Mouse (Mus musculus) hindlimb bud, embryonic 11.5 days (tissue): ENCODE data around the gene Fxyd5.

Experiments
- DNase-seq: peaks from one replicate; pipeline ENCODE4 v3.0.0-alpha.2; 2012; ENCODE audit warnings: low read depth, low spot score; ENCODE audit errors: extremely low spot score

Fxyd5 gene

DNA sequence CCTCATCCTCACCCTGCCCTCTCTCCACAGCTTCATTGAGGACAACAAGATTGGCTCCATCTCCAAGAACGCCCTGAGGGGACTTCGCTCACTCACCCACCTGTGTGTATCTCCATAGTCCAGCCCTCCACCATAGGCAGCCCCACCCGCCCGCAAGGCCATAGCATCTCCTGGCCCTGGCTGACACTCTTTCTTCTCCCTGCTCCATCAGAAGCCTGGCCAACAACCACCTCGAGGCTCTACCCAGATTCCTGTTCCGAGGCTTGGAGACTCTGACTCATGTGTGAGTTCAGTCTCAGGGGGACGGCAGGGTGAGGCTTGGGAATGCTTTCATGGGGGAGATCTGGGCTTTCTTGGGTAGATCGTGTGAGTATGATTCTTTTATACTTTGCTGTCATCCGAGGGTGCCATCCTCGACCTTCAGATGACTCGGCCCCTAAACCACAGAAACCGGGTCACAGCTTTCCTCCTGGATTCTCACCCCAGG is 20.8 kb upstream of the Fxyd5 start:
- no peak for DNase-seq

DNA sequence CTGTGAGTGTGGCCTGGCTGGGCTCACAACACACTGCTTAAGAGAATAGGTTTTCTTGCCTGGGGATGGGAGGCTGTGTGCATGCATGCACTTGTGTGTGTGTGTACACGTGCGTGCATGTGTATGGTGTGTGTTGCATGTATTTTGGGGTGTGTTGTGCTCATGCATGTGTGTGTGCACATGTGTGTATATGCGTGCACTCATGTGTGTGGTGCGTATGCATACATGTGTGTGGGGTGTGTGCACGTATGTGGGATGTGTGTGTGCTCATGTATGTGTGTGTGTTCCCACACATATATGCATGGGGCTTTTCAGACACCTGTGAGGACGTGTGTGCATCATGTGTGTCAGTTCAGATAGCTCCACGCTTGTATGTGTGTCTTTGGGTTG is 18.3 kb upstream of the Fxyd5 start:
- DNase-seq = no peak

DNA sequence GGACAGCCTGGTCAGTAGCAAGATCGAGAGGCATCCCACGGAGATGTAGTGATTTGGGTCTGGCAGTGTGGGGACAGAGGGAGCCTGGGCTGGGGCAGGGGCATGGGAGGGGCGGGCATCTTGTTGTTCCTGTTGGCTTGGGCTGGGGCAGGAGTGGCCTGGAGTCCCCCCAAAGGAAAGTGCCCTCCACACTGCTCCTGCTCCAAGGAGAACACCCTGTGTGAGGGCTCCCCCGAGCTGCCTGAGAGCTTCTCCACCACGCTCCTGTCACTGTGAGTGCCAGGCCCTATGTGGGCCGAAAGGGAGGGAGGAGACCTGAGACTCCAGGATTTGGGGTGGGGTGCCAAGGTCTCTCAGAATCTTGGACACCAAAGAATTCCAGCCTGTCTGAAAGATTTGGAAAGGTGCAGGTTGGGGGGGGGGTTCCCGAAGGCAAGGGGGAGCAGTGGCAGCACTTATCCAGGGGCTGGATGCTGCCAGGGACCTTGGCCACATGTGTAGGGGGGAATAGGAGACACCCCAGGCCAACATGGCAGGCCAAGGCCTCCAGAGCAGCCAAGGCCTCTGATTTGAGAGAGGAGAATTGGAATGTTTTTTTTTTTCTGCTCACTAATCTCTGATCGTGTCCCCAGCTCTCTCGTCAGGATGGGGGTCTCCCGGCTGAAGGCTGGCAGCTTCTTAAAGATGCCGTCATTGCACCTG is 17.8 kb upstream of the Fxyd5 start:
- no peak for DNase-seq

DNA sequence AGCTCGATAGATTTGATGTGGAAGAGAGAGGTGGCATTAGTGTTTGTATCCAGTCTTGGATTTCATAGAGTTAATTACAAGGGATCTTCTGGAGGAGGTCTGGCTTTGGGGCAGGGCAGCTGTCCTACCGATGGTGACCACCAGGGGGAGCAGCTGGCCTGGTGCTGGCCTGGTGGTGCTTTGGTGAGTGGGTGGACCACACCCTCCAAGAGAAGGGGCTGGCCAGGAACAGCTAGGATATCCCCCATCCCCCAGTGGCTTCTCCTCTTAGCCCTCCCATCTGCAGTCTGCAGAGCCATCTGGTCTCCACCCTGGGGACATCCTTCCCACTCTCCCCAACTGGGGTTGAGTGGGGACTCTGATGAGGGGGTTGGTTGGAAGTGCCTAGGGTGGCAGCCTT is 16.8 kb upstream of the Fxyd5 start, which contains the start of gene Lgi4:
Gene Lgi4 (plus strand): TSS at position 235 of the 400 bp plus-strand sequence.
- peak; percentile 26 for DNase-seq

DNA sequence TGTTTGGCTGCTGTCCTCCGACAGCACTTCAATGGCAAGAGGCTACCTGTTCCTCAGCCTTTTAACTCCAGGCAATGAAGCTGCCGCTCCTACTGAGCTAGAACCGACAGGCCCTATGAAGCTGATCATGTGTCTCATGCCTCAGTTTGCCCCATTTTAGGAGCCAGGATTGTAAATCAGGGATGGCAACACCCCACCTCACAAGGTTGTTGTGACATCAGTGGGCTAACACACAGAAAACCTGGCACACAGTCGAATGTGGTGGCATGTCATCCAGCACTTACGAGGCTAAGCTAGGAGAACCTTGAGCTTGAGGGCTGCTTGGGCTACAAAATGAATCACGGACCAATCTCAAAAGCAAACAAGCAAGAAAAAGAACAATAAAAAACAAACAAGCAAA is 15.9 kb upstream of the Fxyd5 start:
- no peak for DNase-seq

DNA sequence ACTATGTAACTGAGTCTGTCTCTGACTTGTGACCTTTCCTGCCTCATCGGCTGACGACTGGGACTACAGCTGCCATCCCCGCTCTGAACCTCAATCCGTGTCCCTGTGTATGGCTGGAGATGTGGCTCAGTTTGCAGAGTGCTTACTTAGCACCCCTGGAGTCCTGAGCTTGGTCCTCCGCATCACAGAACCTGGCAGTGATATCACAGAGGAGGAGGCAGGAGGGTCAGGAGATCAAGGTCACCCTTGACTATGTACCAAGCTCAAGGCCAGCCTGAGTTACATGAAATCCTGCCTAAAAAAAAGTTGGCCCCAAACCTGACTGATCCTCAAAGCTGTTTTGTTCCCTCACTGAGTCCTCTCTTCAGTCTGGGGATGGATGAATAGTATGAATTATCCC is 15.4 kb upstream of the Fxyd5 start:
- DNase-seq = no peak

- DNase-seq = no peak
These were observed 14.8 kb upstream of the Fxyd5 start, which contains the start of gene Fxyd1 for GRCm38 (mm10) chr7:31057071-31057470. Gene Fxyd1 (minus strand): TSS chr7:31057199.

DNA sequence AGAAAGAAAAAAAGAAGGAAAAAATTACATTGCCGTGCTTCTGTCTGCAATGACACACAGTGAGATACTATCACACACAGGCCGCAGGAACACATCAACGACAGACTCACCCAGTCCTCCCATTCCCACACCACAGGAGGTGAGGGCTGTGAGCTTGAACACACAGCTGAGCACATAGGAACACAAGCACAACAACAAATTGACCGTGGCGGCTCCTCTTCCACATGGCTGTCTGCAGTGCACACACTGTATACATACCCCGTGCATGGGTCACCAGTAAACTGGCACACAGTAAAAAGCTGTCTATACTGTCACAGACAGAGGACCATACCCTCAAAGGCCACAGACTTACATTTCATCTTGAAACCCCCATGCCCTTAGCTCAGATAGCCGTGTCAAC is 14.2 kb upstream of the Fxyd5 start:
- DNase-seq = no peak

- DNase-seq = no peak
These were observed 13.6 kb upstream of the Fxyd5 start for GRCm38 (mm10) chr7:31055883-31056282.

DNA sequence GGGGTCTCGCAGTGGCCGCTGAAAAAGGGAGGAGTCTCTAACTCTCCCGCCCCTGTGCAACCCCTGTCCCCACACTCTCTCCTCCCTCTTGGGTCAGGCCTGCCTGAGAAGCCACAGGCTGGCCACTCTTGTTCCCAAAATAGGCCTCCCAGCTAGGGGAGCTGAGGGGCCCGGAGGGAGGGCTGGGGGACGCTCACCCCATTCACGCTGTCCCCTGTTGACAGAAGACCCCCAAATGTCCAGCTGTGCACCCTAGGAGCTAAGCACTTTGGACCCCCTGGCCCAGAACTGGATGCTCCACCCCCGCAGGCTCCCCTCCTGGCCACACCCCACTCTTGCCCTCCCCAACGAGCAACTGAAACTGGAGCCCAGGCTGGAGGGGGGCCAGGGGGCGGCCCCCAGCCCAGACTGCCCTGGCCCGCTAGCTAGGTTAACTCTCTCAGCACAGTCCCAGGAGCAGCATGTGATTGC is 13.1 kb upstream of the Fxyd5 start:
- no peak for DNase-seq

DNA sequence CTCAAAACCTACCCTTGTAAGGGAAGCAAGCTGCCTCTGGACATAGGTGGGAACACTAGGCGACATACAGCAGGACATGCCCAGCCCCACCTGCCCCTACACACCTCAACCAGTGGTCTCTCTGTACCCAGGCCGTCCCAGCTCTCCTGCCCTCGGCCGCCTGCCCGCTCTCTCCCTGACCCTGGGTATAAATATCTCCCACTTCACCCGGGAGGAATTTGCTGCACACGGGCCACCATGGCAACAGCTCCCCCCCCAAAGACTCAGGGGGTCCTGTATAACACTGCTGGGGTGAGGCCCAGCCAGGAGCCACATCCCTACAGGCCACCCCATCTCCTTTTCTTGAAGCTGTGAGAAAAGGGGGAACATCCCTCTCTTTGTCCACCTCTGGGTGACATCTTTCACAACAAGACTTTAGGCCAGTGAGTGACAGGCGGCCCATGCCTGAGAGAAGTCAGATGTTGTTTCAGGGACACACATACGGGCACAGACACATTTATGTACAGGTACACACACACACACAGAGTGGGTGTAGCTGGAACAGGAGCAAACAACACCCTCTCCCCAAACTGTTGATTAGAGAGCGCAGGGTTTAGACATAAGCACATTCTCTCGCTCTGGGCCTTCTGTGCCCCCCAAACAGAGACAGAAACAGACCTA is 12.5 kb upstream of the Fxyd5 start:
- no peak for DNase-seq

GRCm38 (mm10) chr7:31053882-31054447 is 11.7 kb upstream of the Fxyd5 start:
- DNase-seq = no peak

- no peak for DNase-seq
These were observed 10.6 kb upstream of the Fxyd5 start for GRCm38 (mm10) chr7:31052636-31053434.

DNA sequence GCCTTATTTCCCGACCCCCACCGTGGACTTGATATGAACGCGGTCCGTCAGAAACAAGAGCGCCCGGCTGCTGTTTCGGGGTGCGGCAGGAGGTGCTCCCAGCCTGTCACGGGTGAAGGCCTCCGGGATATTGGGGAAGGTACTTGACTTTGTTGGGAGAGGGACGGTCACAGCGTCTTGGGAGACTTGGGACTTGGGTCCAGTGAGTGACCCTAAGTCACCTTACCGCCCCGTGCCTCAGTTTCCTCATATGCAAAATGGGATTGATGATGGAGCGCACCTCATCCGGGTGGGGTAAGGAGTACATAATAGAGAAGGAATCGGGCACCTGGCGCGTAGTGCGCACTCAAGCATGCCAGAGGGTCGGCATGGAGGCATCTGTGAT is 10.0 kb upstream of the Fxyd5 start:
- DNase-seq = no peak

GRCm38 (mm10) chr7:31051321-31052021 is 9.2 kb upstream of the Fxyd5 start, which contains the start of gene Fxyd7:
Gene Fxyd7 (minus strand): TSS chr7:31051467.
- no peak for DNase-seq

DNA sequence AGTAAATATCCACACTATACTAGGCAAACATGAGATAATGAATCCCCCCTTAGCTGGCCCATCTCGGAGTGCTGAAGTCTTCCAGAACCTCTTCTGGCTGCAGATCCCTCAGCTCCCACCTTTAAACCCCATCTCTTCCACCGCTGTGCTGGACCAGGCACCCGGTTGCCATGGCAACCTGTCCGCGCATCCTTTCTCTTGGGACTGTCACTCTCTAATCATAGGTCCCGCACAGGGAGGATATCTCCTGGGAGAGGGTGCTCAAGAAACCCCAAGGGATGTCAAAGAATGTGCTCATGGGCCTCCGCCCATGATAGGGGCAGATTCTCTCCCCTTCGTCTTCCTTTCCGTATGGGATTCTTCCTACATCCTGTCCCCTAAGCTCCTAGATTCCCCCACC is 8.6 kb upstream of the Fxyd5 start:
- no peak for DNase-seq

DNA sequence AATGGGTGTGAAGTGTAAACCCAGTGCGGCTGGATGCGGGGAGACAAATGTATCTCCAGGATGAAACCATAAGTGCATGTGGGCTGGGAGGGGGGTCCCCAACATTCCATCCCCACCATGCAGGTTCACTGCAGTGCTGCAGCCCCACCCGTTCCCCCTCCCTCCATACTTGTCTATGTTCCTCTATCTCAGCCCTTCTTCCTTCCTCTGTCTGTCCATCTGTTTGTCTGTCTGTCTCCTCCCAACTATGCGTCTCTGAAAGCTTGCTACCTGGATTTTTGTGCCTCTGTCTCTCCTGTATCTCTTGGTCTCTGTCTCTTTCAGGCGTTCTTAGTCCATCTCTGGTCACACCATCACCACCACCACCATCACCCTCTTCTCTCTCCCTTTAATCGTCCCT is 8.2 kb upstream of the Fxyd5 start:
- no peak for DNase-seq

DNA sequence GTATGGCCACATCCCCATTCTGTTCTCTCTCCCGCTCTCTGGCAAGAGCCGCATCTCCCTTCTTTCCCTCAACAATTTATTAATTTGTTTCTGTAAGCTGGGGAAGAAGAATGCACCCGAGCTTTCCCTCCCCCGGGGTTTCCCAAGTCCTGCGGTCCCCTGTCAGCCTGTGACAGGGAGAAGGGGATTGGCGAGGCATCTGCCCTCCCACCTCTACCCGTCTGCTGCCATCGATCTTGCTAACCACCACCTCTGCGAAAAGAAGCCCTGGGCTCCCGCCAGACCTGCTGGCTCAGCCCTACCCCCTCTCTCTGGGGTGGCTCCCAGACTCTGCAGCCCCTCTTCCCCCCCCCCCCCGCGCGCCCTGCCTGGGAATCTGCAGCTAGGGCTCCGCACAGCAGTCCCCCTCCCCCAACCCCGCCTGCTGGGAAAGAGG is 7.6 kb upstream of the Fxyd5 start:
- no peak for DNase-seq

DNA sequence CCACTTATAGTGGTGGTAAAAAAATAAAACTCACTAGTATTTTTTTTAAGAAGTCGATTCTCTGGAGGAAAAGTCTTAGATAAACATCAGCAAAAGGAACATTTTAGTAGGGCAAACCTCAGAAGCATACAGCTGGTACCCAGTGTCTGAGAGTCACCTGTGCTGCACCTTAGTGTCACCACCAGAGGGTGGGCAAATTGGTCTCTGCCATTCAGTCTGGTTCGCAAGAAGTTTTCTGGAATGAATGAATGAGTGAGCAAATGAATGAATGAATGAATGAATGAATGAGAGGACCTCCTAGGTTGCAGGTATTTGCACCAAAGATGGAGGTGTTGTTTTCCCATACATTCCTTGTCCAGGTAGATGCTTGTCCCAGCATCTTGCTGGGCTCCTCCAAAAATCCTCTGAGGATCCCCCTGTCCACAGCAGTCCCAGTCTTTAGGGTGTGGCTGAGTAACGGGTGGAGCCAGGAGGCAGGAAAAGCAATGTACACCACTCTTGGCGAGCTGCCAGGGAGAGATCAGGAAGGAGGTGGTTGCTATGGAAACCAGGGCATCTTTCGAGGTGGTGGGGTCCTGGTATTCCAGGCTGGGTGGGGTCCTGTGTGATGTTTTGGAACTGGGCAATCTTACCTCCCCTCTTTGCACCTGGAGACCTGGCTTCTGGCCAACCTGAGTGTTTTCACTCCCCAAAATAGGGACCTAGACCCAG is 7.0 kb upstream of the Fxyd5 start:
- DNase-seq = no peak
